Mouse (Mus musculus): Measurements from ENCODE around the gene Aar2. TPM values are rescaled to one million over a fixed set of nuclear protein-coding genes. Genes with fewer than 3 reads are reported as not detected.
A peak's percentile ranks its signal among the peaks of the same experiment; 100 is the strongest.

Aar2 gene
- polyA plus RNA-seq, 1 experiment, result 16.8 TPM

- H3K4me1 ChIP-seq (ENCODE audit: control insufficient read depth, insufficient read depth, insufficient read length, low read length), result peaks cover 2% of the 10 kb centered on the region; the same call in 1 of the 2 replicates
- H3K36me3 ChIP-seq (ENCODE audit: control insufficient read depth, insufficient read depth, low read length), result no peaks in the 10 kb centered on the region
- no peak for TF ChIP-seq CTCF (IDR thresholded peaks at IDR 0.05; ENCODE audit: extremely low read depth, insufficient read length, insufficient replicate concordance, low read depth, low read length)
- H3K27ac ChIP-seq (ENCODE audit: insufficient read depth, low read depth, low read length), result no peak overlapping the region
- H3K27me3 ChIP-seq (ENCODE audit: control insufficient read depth, insufficient read depth, low read length), result peaks cover 50% of the 10 kb centered on the region
- 11% methylated on average over 31 of the region's 31 CpGs for WGBS
- no peak overlapping the region for H3K4me3 ChIP-seq (ENCODE audit: low read depth, low read length)
These were observed 67.6 kb downstream of the Aar2 start for GRCm38 (mm10) chr2:156614661-156615654.

- Histone ChIP-seq H3K27me3 (ENCODE audit: control insufficient read depth, insufficient read depth, low read length) (peaks cover 50% of the 10 kb centered on the region), H3K4me3 (ENCODE audit: low read depth, low read length) (no peak overlapping the region)
- WGBS, result 68% methylated on average over 7 of the region's 7 CpGs
These were observed 69.1 kb downstream of the Aar2 start for GRCm38 (mm10) chr2:156616513-156616912.

GRCm38 (mm10) chr2:156617536-156617935 is 70.2 kb downstream of the Aar2 start:
- H3K27me3 ChIP-seq (ENCODE audit: control insufficient read depth, insufficient read depth, low read length), result peaks cover 43% of the 10 kb centered on the region
- 38% methylated on average over 11 of the region's 11 CpGs for WGBS
- TF ChIP-seq POLR2A (IDR thresholded peaks at IDR 0.05; ENCODE audit: low read depth, low read length), result no peak
- no peak for TF ChIP-seq CTCF (IDR thresholded peaks at IDR 0.05; ENCODE audit: extremely low read depth, insufficient read length, insufficient replicate concordance, low read depth, low read length)
- no peaks in the 10 kb centered on the region for H3K36me3 ChIP-seq (ENCODE audit: control insufficient read depth, insufficient read depth, low read length)
- no peak overlapping the region for H3K27ac ChIP-seq (ENCODE audit: insufficient read depth, low read depth, low read length)
- H3K4me1 ChIP-seq (ENCODE audit: control insufficient read depth, insufficient read depth, insufficient read length, low read length), result peaks cover 2% of the 10 kb centered on the region; the same call in 1 of the 2 replicates
- H3K4me3 ChIP-seq (ENCODE audit: low read depth, low read length), result peak overlapping the region; percentile 20

More at GRCm38 (mm10) chr2:156616513-156616912, 69.1 kb downstream of the Aar2 start:
- H3K4me1 ChIP-seq (ENCODE audit: control insufficient read depth, insufficient read depth, insufficient read length, low read length), result peaks cover 2% of the 10 kb centered on the region; the same call in 1 of the 2 replicates
- no peaks in the 10 kb centered on the region for H3K36me3 ChIP-seq (ENCODE audit: control insufficient read depth, insufficient read depth, low read length)
- no peak for TF ChIP-seq POLR2A (IDR thresholded peaks at IDR 0.05; ENCODE audit: low read depth, low read length)
- TF ChIP-seq CTCF (IDR thresholded peaks at IDR 0.05; ENCODE audit: extremely low read depth, insufficient read length, insufficient replicate concordance, low read depth, low read length), result no peak
- H3K27ac ChIP-seq (ENCODE audit: insufficient read depth, low read depth, low read length), result no peak overlapping the region

Other genes starting within 250 kb of the Aar2 start
- gene Cnbd2, start 235.3 kb upstream of the Aar2 start, polyA plus RNA-seq (2012; rRNA removed), result 0.19 and 0.48 TPM in 2 replicates
- 234 and 518 TPM in 2 replicates for gene Scand1, start 234.9 kb upstream of the Aar2 start, polyA plus RNA-seq (2012; rRNA removed)
- 11.8 and 14.0 TPM in 2 replicates for gene Epb41l1, start 126.7 kb upstream of the Aar2 start, polyA plus RNA-seq (2012; rRNA removed)
- 26.0 and 47.1 TPM in 2 replicates for gene Dlgap4, start 66.1 kb downstream of the Aar2 start, polyA plus RNA-seq (2012; rRNA removed)
- gene Myl9, start 227.8 kb downstream of the Aar2 start, polyA plus RNA-seq (2012; rRNA removed), result 391 and 410 TPM in 2 replicates

Measured in small intestine, adult 2 months (tissue).